Mouse (Mus musculus) c-Kit-positive CD71-negative TER-119-negative erythroid progenitor cells, embryonic 14.5 days (primary cell): ENCODE results near the gene Abl1.

ENCODE experiments used
- DNase-seq: peaks from one replicate; pipeline ENCODE4 v3.0.0-alpha.2; 2013; ENCODE audit warnings: low read depth

Abl1 gene

DNA sequence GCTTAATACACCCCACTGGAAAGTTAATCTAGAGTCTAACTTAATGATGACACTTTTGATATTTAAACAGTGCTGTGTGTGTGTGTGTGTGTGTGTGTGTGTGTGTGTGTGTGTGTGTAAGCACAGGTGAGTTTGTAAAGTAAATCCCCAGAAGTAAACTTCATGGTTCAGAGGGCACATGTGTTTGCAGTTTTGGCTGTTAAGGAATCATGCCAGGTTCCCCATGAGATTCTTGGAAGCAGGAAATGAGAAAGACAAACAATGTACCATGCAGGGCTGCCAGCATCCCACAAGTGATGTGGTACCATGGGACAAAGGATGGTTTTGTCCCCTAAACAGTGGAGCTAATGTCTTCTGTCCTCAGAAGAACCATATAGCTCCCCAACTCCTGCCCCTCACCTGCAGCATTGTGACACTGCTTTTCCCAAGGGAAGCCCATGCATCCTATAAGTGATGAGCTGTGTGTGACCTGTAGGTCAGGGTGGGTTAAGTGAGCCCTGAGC is 57.6 kb downstream of the Abl1 start:
- DNase-seq = no peak

DNA sequence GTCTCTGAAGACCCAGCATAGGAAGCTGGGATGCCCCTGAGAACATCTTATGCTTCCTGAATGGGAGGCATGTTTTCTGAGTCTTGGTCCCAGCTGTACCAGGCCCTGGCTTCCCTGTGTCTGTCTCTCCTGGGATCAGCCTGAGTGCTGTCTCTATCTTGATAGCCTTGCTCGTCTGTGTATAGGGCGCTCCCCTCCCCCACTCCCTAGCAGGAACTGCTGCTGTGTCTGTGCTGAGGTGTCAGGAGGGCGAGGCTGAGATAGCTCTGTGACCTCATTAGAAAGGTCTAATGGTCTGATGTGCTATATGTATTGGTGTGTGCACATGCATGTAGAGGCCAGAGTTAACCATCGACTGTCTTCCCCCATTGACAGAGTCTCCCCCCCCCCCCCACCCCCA is 58.7 kb downstream of the Abl1 start:
- DNase-seq = no peak

DNA sequence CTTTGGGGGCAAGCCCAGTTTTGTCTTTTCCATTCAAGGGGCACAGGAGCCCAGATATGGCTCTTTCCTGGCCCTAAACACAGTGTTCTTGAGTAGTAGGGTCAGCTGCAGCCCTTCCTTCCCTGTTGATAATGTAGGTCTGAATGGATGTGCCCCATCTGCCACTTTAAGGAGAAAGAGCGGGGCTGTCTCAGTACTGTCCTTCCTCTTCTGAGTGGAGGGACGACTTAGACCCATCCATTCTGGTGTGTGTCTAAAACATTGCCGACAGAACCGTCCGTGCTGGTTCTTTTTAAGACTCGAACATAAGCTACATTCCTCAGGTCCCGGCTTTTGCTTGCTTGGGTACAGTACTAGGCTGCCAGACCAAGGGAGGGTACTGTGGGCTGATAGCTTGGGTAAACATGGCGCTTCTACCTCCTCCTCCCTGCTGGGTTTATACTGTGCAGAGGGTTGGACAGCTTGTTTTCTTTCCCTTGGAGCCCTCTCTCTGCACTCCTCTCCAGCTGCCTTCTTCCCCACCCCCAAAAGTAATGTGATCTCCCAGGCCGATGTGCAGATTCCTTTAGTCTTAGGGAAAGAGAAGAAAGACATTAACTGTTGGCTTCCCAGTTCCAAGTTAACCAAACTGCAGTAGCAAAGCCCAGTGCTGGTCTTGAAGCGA is 61.0 kb downstream of the Abl1 start:
- no peak for DNase-seq

DNA sequence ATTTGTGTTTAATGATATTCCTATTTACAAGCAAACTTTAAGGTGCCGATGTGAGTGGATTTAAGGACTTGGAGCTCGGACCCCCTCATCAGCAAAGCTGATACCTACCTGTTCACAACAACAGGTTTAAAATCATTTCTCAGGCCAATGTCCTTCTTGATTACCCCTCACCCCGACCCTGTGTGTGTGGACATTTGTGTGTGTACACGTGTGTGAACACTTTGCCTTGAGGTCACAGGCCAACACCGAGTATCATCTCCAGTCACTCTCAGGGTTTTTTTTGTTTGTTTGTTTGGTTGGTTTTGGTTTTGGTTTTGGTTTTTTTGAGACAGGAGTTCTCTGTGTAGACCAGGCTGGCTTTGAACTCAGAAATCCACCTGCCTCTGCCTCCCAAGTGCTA is 62.0 kb downstream of the Abl1 start:
- no peak for DNase-seq

DNA sequence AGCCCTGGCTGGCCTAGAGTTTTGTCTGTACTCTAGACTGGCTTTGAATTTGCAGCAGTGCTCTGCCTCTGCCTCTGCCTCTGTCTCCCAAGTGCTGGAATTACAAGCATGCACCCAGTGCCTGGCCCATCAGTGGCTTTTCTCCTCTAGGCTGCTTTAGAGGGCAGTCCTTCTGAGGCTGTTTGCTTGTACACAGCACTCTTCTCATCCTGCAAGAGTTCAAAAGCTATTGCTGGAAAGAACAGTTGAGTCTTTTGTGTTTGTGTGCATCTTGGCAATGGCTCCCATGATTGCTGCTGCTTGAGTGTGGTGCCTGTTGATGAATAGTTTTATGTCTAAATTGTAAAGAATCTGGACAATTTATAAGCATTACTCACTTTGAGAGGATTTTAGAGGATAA is 69.3 kb downstream of the Abl1 start:
- DNase-seq = no peak

DNA sequence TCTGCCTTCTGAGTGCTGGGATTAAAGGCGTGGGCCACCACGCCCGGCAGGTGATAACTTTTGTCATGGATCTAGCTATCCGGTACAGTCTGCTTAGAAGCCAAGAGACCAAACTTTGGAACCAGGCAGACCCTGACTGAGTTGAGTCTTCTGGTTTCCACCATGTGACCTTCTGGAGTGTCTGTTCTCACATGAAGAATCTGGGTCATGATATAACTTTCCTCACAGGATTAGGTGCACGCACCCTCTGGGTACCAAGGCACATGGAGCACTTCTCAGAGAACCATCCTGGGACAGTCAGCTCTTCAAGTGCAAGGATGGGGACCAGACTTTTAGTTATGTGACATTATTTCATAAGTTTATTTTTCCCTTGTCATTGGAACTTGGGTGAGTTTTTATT is 70.8 kb downstream of the Abl1 start:
- no peak for DNase-seq

DNA sequence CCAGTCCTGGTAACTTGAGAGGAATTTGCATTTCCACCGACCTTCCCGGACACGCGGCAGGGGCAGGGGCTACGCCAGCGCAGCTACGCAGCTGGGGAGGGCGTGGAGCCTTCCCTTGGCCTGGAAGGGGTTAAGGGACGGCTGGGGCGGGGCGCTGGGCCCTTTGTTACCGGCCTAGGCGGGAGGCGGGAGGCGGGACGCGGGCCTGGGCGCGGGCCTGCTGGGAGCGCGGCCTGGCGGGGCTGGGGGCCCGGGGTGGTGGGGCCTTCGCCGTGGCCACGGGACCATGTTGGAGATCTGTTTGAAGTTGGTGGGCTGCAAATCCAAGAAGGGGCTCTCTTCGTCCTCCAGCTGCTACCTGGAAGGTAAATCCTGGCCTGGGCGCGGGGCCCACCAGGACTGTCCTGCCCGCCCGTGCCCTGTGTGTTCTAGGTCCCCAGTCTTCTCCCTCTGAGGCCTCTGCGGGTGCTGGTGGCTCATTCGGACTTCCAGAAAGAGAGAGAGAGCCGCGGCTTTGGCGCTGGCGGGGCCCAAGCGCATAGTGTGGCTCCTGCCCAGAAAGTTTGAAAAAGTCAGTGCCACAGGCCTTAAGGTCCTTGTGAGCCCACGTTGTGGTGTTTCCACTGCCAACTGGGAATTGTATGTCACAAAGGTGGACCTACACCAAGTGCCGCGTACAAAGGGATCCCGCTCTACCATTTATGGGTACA is 71.7 kb downstream of the Abl1 start:
- DNase-seq = peak; percentile 58

DNA sequence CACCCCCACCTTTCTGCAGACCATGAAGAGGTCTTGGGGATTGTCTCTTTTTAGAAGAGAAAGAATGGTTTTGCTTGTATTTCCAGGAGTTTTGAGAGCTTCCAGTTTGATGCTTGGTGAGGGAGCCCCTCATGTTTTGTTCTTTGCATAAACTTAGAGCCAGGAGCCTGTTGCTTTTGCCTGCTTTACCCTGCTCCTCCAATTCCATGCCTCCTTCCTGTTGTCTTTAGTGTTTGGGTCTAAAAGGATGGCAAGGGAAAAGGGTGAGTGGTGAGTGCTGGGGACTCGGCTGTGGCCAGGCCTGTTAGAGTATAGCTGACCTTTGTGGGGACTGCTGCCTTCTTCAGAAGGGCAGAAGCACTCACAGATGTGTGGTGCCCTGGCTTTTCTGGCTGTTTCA is 72.3 kb downstream of the Abl1 start:
- DNase-seq = no peak

DNA sequence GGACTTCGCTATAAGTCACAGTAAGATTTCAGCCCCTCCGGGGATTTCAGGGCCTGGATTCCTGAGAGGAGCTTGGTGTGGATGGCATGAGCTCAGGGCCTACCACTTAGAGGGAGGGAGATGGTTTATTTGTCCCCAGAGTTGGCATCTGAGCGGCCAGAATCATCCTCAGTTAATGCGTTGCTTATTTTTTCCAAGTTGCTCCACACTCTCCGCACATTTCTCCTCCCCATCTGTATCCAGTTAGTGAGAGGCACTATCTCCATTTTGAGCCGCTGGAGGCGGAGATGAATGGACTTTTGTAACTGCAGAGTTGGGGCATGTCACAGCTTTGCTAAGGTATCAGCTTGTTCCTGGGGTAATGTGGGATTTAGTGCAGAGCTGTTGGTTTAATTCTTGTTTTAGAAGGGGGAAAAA is 72.9 kb downstream of the Abl1 start:
- no peak for DNase-seq

DNA sequence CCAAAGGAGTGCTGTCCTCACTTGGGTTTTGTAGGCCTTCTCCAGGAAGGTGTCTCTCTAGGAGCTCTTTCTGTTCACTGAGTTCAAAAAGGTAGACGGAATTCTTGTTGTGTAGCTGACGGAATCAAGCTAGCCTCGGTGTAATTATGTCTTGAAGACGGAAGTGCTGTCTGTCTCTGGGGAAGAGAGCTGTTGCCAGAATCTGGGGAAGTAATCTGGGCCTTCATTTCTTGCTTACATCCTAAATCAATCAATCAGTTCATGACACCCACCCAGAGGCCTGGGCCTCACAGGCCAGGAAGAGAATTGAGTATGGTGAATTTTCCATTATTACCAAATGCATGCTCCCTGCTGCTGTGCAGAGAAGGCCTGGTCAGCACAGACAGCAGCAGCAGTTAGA is 73.4 kb downstream of the Abl1 start:
- no peak for DNase-seq

DNA sequence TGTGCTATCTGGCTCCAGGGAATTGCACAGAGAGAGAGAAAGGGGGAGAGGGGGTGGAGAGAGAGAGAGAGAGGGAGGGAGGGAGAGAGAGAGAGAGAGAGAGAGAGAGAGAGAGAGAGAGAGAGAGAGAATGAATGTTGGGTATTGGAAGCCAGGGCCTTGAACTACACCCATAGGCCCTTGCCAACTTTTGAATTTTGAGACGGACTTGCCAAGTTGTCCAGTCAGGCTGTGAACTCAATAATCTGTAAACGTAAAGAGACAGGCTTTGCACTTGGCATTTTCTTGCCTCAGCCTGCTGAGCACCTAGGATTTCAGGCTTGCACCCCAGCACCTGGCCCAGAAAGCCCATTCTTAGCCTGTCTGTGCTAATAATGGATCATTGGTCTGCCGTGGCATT is 74.0 kb downstream of the Abl1 start:
- DNase-seq = no peak

DNA sequence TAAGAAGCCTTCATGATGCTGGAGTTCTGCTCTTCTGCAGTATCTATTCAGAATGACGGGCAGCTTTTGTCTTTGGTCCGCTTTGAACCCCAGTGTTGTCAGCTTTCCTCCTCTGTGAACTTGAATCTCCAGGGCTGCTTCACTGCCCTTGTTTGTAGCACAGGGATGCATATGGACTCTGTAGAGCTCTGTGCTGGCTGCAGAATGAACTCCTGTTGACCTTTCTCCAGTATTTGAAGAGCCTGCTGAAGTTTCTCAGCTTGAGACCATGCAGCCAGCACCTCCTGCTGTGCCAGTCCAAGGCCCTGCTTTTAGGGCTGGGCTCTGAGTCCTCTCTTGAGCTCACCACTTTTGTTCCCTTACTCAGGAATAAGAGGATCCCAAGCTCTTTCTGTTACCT is 74.7 kb downstream of the Abl1 start:
- no peak for DNase-seq

DNA sequence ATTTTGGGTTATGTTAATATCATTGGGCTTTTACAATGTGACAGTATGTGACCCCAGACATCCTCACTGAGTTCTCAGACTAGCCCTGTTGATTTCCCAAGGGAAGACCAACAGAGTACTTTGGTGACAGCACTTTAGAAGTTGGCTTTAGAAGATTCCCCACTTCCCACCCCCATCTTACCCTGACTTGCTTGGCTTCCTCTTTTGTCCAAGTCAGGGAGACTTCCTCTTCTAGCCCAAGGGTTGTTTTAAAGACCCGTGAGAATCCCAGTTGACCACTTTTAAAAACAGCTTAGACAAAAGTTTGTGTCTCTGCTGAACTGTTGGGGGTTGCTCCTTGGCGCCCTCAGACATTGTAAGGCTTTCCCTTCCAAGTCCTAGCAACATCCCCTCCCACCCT is 75.1 kb downstream of the Abl1 start:
- DNase-seq = no peak

DNA sequence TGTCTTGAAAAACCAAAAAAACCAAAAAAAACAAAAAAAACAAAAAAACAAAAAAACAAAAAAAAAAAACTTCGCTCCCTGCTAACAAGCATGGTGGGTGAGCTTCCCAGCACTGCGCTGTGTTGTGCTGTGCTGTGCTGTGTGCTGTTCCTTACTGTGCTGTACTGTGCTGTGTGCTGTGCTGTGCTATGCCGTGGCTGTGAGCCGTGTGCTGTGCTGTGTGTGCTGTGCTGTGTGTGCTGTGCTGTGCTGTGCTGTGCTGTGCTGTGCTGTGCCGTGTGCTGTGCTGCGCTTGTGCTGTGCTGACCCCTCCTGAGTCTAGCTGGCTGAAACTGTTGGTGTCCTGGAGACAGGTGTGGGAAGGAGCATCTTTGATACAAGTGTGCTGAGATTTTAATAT is 78.9 kb downstream of the Abl1 start:
- no peak for DNase-seq

DNA sequence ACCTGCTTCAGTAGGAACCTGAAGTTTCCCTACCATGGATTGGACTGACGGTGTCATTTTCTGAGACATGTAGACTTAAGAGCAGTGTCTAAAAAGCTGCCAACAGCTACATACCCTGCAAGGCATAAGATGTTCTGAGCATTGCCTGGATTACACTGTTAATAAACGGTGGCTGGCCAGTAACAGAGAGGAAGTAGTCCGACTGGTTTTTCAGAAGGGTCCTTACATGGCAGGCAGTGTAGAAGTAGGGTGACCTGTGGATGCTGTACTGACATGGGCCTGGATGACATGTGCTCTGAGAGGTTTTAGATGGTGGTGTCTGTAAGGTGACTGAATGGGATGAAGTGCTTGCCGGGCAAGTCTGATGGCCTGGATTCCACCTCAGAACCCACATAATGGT is 79.6 kb downstream of the Abl1 start:
- DNase-seq = no peak

DNA sequence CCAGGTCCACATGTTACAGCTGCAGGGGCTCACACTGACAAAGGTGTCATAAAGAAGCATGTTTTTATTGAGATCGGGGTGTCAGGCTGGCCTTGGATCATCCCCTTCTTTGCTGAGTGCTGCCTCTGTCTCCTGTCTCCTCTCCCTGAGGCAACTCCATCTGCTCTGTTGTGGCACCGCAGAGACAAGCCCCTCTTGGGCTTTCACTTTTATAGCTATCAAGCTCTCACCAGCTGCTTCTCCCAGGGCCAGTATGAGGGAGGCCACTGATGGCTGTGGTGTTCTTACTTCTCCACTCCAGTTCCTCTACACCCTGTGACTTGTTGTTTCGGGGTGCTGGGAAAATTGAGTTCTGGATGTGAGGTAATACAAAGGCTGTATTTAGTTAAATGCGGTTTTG is 80.9 kb downstream of the Abl1 start:
- DNase-seq = no peak

DNA sequence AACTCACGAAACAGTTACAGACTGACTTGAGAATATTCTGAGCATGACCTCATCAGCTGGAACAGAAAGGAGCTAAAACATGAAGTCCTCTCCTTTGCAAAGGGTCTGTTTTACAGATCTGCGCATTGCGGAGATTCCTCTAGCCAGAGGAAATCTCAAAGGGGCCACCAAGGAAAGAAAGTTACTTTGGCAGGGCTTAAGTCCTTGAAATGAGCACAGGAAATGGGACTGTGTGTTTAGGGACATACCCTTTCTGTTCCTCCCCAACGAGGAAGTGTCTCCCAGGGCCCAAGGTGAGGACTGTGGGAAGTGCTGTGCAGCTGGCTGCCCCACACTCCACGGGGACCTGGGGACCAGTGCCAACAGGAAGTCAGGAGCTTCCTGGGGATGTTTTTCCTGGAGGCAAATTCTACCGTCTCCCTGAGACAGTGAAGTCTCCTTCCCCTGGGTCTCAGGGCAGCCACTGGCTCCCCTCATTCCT is 81.5 kb downstream of the Abl1 start:
- no peak for DNase-seq

DNA sequence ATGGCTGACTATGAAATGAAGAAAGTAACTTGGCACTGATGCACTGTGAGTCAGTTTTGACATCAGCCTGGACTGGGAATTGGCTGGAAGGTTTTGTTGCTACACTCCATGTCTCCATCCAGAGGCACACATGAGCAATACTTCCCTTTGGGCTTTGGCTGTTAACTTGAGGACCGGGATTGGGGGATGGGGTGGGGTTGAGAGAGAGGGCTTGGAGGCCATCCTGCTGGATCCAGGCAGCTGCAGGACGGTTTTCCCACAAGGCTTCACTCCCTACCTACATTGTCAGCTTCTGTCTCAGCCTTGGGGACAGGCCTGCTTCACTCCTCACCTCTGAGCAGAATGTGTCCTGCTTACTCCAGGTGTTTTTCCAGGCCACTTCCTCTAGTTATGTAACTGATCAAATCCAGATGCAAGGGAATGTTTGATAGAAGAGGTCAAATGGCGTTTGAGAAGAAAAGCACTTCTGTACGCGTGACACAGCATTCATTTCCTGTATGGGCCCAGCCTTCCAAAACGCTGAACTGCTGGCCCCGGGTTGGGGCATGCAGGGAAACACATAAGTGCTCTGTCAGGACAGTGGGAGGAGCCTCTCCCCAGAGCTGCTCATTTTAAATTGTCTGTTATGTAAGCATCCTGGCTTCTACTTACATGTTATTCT is 82.7 kb downstream of the Abl1 start:
- no peak for DNase-seq

DNA sequence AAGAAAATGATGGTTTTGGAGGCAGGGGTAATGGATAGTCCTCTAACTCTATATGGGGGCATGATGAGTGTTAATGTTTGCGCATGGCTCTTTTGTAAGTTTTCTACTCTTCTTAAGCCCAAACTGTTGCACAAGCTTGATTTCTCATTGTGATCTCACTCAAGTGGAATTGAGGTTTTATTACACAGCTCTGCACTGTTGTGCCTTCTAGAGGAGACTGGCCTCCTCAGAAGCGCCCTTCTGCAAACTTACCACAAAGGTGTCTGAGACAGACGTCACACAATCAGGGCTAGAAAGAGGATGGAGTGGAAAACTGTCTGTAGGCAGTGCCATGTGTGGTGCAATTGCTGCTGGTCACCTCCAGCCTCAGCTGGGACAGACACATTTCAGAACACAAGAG is 88.3 kb downstream of the Abl1 start:
- no peak for DNase-seq

DNA sequence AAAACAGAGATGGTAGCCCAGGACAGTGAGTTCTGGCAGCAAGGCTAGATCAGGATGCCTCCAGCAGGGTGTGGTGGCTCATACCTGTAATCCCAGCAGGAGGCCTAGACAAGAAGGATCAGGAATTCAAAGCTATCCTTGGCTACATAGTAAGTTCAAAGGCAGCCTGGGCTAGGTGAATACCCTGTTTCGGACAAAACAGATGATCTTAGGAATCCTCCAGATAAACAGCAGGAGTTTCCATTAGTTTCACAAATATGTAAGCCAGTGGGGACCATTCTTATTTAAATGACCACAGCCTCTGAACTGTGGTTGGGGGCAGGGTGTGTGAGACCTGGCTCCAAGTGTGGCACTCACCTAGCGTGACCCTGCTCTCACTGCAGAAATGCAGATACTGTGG is 91.1 kb downstream of the Abl1 start:
- no peak for DNase-seq

DNA sequence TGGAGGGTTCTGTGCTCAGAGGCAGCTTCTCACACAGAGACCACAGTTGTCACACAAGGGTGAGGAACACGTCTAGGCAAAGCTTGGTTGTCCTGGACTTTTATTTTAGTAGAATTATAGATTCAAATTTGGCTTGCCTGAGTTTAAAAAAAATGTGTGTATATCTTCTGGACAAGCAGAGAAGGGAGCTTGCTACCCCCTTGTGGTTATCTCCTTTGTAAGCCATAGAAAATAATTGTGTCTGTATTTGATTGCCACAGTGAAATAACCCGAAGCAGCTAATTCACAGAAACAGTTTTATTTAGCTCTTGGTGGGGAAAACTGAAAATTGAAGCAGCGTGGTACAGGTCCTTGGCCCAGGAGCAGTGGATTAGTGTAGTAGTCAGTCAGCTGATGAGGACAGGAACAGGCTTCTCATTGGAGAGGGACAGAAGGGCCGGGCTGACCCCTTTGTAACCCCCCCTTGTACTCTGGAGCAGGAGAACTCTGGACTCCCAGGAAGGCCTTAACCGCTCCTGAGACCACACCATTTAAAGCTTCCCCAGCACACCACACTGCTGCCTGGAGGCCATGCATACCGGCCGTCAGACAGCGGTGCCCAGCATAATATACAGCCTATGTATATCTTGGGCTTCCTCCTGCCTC is 94.9 kb downstream of the Abl1 start:
- no peak for DNase-seq

DNA sequence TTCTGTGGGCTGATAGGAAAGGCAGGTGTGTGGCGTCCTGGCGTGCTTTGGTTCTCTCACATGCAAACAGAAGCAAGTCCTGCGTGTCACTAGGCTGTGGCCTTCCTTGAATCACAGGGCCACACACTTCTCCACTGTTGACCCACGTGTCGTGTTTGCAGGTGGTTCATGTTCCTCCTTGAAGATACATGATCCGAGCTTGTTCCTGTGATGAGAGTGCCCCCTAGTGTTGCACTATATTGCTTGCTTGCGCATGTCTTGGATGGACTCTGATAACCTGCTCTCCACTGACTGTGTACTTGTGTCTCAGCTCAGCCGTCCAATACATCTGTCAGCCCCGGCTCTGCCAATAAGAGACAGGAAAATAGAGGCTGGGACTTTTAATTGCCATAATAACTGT is 96.9 kb downstream of the Abl1 start:
- DNase-seq = peak; percentile 70

DNA sequence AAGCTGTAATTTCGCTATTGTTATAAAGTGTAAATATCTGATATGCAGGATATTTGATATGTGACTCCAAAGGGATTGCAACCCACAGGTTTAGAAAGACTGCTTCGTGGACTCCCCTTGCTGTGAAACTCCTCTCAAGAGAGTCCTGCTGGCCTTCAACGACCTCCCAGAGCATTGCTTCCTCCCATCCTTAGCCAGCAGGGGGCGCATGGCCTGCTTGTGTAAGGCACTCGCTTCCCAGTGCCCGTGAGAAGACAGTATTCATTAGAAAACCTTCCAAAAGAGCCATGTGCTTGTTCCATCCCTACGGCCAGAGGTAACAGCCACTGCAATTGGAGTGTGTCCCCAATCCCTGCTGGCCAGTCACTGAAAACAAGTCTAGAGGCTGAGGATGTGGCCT is 98.9 kb downstream of the Abl1 start:
- peak; percentile 68 for DNase-seq
